Mouse (Mus musculus) midbrain, embryonic 11.5 days (tissue): ENCODE data around the gene Ell3. TPM values are rescaled to one million over a fixed set of nuclear protein-coding genes. Genes with fewer than 3 reads are reported as not detected.
A peak's percentile ranks its signal among the peaks of the same experiment; 100 is the strongest.

Source experiments
- ATAC-seq: fragments of 200-750 bp; cut with Nextera tagmentation; 2 replicates; pipeline ENCODE4 v1.8.0; 2017; ENCODE audit warnings: moderate TSS enrichment, moderate library complexity; ENCODE audit not compliant: low FRiP score
- DNase-seq: peaks from one replicate; pipeline ENCODE4 v3.0.0; 2015; ENCODE audit warnings: low spot score; ENCODE audit errors: missing footprints
- H3K27ac ChIP-seq: fragments of 300-500 bp; sonication (generic); 2 replicates; pipeline ENCODE4 v1.5.1; 2014; ENCODE audit warnings: low read depth, low read length
- H3K27me3 ChIP-seq: fragments of 300-500 bp; sonication (generic); 2 replicates; pipeline ENCODE4 v1.6.1; 2014; ENCODE audit warnings: mild to moderate bottlenecking, low read length, moderate library complexity, mixed read lengths; ENCODE audit not compliant: control insufficient read depth, insufficient read depth
- H3K36me3 ChIP-seq: fragments of 300-500 bp; sonication (generic); 2 replicates; pipeline ENCODE4 v1.6.1; 2014; ENCODE audit warnings: mild to moderate bottlenecking, low read length, moderate library complexity, mixed read lengths; ENCODE audit not compliant: control insufficient read depth, insufficient read depth
- H3K4me1 ChIP-seq: fragments of 300-500 bp; sonication (generic); 2 replicates; pipeline ENCODE4 v1.6.1; 2014; ENCODE audit warnings: low read length; ENCODE audit not compliant: control insufficient read depth, insufficient read depth
- H3K4me2 ChIP-seq: fragments of 300-500 bp; sonication (generic); 2 replicates; pipeline ENCODE4 v1.6.1; 2014; ENCODE audit warnings: mild to moderate bottlenecking, moderate library complexity
- H3K4me3 ChIP-seq: fragments of 300-500 bp; sonication (generic); 2 replicates; pipeline ENCODE4 v1.5.1; 2014; ENCODE audit warnings: low read depth, low read length
- H3K9ac ChIP-seq: fragments of 300-500 bp; sonication (generic); 2 replicates; pipeline ENCODE4 v1.6.1; 2014; ENCODE audit warnings: low read length
- H3K9me3 ChIP-seq: fragments of 300-500 bp; sonication (generic); 2 replicates; pipeline ENCODE4 v1.6.1; 2016; ENCODE audit warnings: low read length; ENCODE audit not compliant: control insufficient read depth
- WGBS: fragments of 180-500 bp; shearing (Covaris S2); extraction: QIAGEN DNeasy Blood & Tissue Kit; methylation state at CpG from one replicate; pipeline ENCODE4 v1.1.7; 2014; 5-methylcytosine and 5-hydroxymethylcytosine counted together
- polyA plus RNA-seq: library from polyadenylated mRNA; unstranded; fragments of >200 nt; fragmentation: Nextera tagmentation; extraction: Ambion mirVana; gene quantifications from 2 replicates; pipeline ENCODE4 v1.2.1, GENCODE M21; 2014

Ell3 gene
- polyA plus RNA-seq, 1 experiment from 2014 or later = 2.2 TPM

DNA sequence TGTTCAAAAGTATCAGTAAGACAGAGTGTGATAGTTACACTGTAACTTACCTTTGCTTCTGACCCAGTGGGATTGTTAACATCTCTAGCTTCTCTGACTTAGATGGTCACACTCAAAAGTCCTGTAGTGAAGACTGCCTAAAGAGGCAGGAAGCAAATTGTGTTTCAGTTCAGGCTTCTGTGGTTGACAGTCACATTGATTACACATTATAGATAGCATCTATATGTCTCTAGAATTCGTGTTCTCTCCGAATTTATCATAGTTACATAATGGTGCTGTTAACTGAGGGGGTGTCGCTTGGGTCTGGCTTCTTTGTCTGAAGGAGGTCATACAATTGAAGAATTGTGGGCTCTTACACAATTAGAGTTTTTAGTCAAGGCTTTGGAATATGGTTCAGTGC is 29.0 kb downstream of the Ell3 start:
- DNase-seq = peak; percentile 80
- Histone ChIP-seq H3K27me3 (no peaks in the 10 kb centered on the region), H3K4me3 (peak overlapping the region; percentile 99), H3K9me3 (no peaks in the 10 kb centered on the region), H3K4me1 (peaks cover 16% of the 10 kb centered on the region), H3K4me2 (peak overlapping the region; percentile 76), H3K36me3 (peaks cover 8% of the 10 kb centered on the region; the same call in 1 of the 2 replicates), H3K27ac (no peak overlapping the region), H3K9ac (peak overlapping the region; percentile 31)
- no peak for ATAC-seq
- 78% methylated on average over 3 of the region's 3 CpGs for WGBS

DNA sequence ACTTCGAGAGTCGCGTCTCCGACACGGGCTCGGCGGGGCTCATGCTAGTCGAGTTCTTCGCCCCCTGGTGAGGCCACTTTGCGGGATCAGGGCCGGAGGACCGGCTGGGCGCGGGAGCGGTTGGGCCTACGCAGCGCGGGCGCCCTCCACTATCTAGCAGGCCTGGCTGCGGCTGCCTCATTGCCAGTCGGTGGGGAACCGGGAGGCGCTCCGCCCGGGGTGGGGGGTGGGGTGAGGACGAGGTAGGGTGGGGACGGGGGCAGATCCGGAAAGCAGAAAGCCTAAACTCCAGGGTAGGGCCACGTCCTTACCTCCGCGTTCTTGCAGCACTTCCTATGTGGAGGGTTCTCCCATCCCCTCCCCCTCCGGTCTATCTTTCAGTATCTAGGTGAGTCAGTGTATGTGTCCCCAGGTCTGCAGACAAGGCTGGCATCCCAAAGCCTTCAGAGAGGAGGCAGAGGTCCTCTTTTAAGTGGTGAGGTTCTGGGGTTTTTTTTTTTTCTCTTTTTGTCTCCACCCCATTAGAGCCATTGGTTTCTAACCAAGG is 29.9 kb downstream of the Ell3 start:
- no peaks in the 10 kb centered on the region for H3K27me3 ChIP-seq
- H3K36me3 ChIP-seq = peaks cover 8% of the 10 kb centered on the region; the same call in 1 of the 2 replicates
- 1% methylated on average over 32 of the region's 32 CpGs for WGBS
- peak; percentile 55 for ATAC-seq
- H3K4me2 ChIP-seq = peak overlapping the region; percentile 76
- peak overlapping the region; percentile 99 for H3K4me3 ChIP-seq
- H3K27ac ChIP-seq = peak overlapping the region; percentile 96
- no peaks in the 10 kb centered on the region for H3K9me3 ChIP-seq
- DNase-seq = peak; percentile 91
- H3K4me1 ChIP-seq = peaks cover 16% of the 10 kb centered on the region
- H3K9ac ChIP-seq = peak overlapping the region; percentile 99

DNA sequence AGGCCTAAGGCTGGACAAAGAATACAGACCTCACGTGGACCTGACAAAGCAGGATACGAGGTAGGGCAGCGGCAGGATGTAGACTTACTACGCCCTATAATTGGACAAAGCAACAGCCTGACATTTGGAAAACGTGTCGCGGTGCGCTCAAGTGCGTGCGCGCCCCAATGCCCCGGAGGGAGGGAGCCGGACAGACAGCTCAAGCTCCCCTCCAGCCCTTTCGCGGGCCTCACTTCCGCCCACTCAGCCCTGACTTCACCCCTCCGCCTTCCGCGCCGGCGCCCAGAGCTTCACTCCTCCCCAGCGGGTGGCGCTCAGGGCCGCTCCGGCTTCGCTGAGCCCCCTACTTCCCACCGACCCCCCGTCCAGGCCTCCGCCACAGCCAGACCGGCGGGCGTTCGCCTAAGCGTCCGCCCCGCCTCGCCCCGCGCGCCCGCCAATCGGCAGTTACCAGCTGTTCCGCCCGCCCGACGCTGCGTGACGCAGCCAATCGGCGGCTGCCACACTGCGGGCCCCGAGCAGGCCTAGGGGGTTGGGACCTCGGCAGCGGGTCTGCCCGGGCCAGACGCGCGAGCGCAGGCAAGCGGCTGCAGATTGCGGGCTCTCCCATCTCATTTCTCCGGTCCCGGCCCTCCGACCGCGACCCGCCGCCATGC is 30.6 kb downstream of the Ell3 start, which contains the start of the genes Pdia3 and Catsper2:
TSS of gene Pdia3 (plus strand) at position 389 of the 656 bp plus-strand sequence.
TSS of gene Catsper2 (minus strand) at position 406 of the 656 bp plus-strand sequence.
- Histone ChIP-seq H3K4me1 (peaks cover 16% of the 10 kb centered on the region), H3K27ac (peak within 1 kb of the TSS; percentile 96), H3K9ac (peak within 1 kb of the TSS; percentile 99), H3K4me2 (peak within 1 kb of the TSS; percentile 76), H3K36me3 (peaks cover 5% of the 10 kb centered on the region; the same call in 1 of the 2 replicates), H3K9me3 (no peaks in the 10 kb centered on the region), H3K4me3 (peak within 1 kb of the TSS; percentile 99), H3K27me3 (no peaks in the 10 kb centered on the region)
- under 1% methylated on average over 65 of the region's 68 CpGs for WGBS
- peak; percentile 99 for DNase-seq
- peak; percentile 99 for ATAC-seq

GRCm38 (mm10) chr2:121412843-121413386 is 31.2 kb downstream of the Ell3 start:
- Histone ChIP-seq H3K4me3 (peak overlapping the region; percentile 99), H3K27me3 (no peaks in the 10 kb centered on the region), H3K27ac (peak overlapping the region; percentile 96), H3K4me1 (peaks cover 16% of the 10 kb centered on the region), H3K9me3 (no peaks in the 10 kb centered on the region), H3K36me3 (peaks cover 1% of the 10 kb centered on the region; the same call in 1 of the 2 replicates), H3K4me2 (peak overlapping the region; percentile 76), H3K9ac (peak overlapping the region; percentile 99)
- ATAC-seq = no peak; the same call in 1 of the 2 replicates
- DNase-seq = no peak
- 15% methylated on average over 4 of the region's 4 CpGs for WGBS

DNA sequence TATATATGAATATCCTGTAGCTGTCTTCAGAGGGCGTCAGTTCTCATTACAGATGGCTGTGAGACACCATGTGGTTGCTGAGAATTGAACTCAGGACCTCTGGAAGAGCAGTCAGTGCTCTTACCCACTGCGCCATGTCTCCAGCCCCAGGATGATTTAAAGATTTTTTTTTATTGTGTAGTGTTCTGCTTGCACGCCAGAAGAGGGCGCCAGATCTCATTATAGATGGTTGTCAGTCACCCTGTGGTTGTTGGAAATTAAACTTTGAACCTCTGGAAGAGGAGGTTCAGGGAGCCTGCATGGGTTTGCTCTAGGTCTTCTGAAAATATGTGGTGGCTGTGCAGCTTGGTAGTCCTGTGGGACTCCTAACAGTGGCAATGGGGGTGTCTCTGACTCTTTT is 35.9 kb downstream of the Ell3 start:
- Histone ChIP-seq H3K36me3 (no peaks in the 10 kb centered on the region), H3K4me2 (no peak overlapping the region), H3K4me3 (no peak overlapping the region), H3K9me3 (no peaks in the 10 kb centered on the region), H3K27ac (no peak overlapping the region), H3K9ac (no peak overlapping the region), H3K27me3 (no peaks in the 10 kb centered on the region), H3K4me1 (no peaks in the 10 kb centered on the region)
- no peak for ATAC-seq
- DNase-seq = peak; percentile 76
- 30% methylated on average over 4 of the region's 4 CpGs for WGBS

DNA sequence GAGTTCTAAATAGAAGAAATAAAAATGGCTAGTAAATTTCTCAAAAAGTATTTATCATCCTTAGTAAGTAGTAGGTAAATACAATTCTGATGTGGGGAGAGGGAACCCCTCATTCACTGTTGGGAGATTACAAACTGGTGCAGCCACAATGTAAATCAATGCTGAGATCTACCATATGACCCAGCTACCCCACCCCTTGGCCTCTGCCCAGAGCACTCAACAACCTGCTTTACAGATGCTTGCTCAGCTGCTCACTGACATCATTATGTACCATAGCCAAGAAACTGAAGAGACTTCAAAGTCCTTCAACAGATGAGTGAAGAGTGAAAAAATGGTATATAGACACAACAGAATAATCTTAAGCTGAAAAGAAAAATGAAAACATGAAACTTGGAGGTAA is 40.8 kb downstream of the Ell3 start:
- H3K27me3 ChIP-seq = no peaks in the 10 kb centered on the region
- H3K4me3 ChIP-seq = no peak overlapping the region
- no peak overlapping the region for H3K4me2 ChIP-seq
- H3K4me1 ChIP-seq = no peaks in the 10 kb centered on the region
- no peaks in the 10 kb centered on the region for H3K9me3 ChIP-seq
- DNase-seq (no peak), ATAC-seq (no peak)
- no peak overlapping the region for H3K9ac ChIP-seq
- H3K27ac ChIP-seq = no peak overlapping the region
- H3K36me3 ChIP-seq = no peaks in the 10 kb centered on the region

DNA sequence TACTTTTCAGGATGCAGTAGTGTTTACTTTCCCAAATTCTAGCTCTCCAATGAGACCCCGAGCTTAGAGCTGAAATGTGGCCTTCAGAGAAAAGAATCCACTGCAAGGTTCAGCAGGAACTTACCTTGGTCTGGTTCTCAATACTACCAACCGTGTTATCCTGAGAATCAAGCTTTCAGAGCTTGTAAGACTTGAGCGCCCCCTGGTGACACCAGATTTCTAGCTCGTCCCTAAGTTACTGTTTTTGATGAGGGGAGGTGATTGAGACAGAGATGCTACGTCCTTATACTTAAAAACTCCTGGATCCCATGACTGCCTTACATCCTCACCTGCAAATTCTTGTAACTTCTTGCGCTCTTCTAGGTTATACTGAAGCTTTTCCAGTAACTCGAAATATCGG is 47.5 kb downstream of the Ell3 start:
- H3K9ac ChIP-seq = no peak overlapping the region
- 11% methylated on average over 8 of the region's 8 CpGs for WGBS
- no peak for ATAC-seq

More for the DNA sequence above, 47.5 kb downstream of the Ell3 start:
- Histone ChIP-seq H3K4me3 (no peak overlapping the region), H3K27me3 (no peaks in the 10 kb centered on the region), H3K4me1 (no peaks in the 10 kb centered on the region), H3K36me3 (no peaks in the 10 kb centered on the region), H3K9me3 (no peaks in the 10 kb centered on the region), H3K4me2 (no peak overlapping the region), H3K27ac (no peak overlapping the region)
- DNase-seq = peak; percentile 99
